Mouse (Mus musculus): Measurements from ENCODE around the gene Map3k6. TPM values are rescaled to one million over a fixed set of nuclear protein-coding genes. Genes with fewer than 3 reads are reported as not detected.

The Map3k6 gene
- 3.1 and 3.4 TPM in 2 replicates for polyA plus RNA-seq (2014; fragmentation: Nextera tagmentation; extraction: Ambion mirVana)

DNA sequence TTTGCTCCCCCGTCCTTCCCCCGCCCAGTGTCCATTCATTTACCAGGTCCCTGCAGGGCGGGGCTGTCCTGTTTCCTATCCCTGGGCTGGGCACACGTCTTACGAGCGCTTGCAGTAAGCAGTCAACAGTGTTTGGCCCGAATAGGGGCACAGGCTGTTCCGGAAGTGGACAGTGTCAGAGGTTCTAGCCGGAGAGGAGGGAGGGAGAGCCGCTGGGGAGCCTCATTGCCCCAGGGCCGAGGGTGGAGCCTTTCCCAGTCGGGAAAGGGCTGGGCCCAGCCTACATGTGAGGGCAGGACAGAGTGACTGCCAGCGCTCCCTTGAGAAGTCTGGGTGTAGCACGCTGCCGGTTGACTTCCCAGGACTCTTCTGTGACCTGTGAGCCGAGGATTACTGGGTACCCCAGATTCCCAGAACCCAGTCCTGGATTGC, at the start of gene Map3k6:
Map3k6 (plus strand) TSS at position 329 of the 432 bp plus-strand sequence.
- peak within 1 kb of the TSS; percentile 63; the same call in 1 of the 2 replicates for H3K27ac ChIP-seq (ENCODE audit: low read length)
- no peaks in the 10 kb centered on the region for H3K27me3 ChIP-seq (ENCODE audit: control insufficient read depth, insufficient read depth, low read length)
- H3K36me3 ChIP-seq (ENCODE audit: control insufficient read depth, insufficient read depth, low read length), result no peaks in the 10 kb centered on the region
- WGBS, result 5% methylated on average over 16 of the region's 16 CpGs
- H3K9me3 ChIP-seq (ENCODE audit: control insufficient read depth, low read depth, low read length), result no peaks in the 10 kb centered on the region
- peak within 1 kb of the TSS; percentile 64 for H3K4me3 ChIP-seq (ENCODE audit: low read depth, low read length)
- peaks cover 13% of the 10 kb centered on the region; the same call in 1 of the 2 replicates for H3K4me1 ChIP-seq (ENCODE audit: control insufficient read depth, insufficient read depth, low read length)
- ATAC-seq (ENCODE audit: insufficient number of reproducible peaks, insufficient read depth, low FRiP score, low read depth), result peak; percentile 56; the same call in 1 of the 2 replicates
- peak within 1 kb of the TSS; percentile 50 for H3K9ac ChIP-seq (replicated peaks; ENCODE audit: low read depth, low read length)
- H3K4me2 ChIP-seq (replicated peaks; ENCODE audit: low read depth, low read length), result peak within 1 kb of the TSS; percentile 94

DNA sequence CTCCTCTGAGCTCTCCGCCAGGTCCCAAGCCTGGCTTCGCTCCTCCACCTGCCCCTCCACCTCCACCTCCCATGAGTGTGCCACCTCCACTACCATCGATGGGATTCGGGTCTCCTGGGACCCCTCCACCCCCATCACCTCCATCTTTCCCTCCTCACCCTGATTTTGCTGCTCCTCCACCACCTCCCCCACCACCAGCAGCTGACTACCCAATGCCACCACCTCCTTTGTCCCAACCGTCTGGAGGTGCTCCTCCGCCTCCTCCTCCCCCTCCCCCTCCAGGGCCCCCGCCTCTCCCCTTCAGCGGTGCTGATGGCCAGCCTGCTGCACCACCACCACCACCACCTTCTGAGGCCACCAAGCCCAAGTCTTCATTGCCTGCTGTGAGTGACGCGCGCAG, 46.1 kb upstream of the Map3k6 start:
- no peak overlapping the region for H3K27ac ChIP-seq (ENCODE audit: low read length)
- no peak overlapping the region for H3K4me2 ChIP-seq (replicated peaks; ENCODE audit: low read depth, low read length)
- H3K4me1 ChIP-seq (ENCODE audit: control insufficient read depth, insufficient read depth, low read length), result peaks cover 30% of the 10 kb centered on the region
- no peak for ATAC-seq (ENCODE audit: insufficient number of reproducible peaks, insufficient read depth, low FRiP score, low read depth)
- H3K4me3 ChIP-seq (ENCODE audit: low read depth, low read length), result no peak overlapping the region
- H3K27me3 ChIP-seq (ENCODE audit: control insufficient read depth, insufficient read depth, low read length), result no peaks in the 10 kb centered on the region
- H3K36me3 ChIP-seq (ENCODE audit: control insufficient read depth, insufficient read depth, low read length), result peaks cover 67% of the 10 kb centered on the region
- H3K9me3 ChIP-seq (ENCODE audit: control insufficient read depth, low read depth, low read length), result no peaks in the 10 kb centered on the region
- WGBS, result 78% methylated on average over 11 of the region's 11 CpGs
- no peak overlapping the region for H3K9ac ChIP-seq (replicated peaks; ENCODE audit: low read depth, low read length)

DNA sequence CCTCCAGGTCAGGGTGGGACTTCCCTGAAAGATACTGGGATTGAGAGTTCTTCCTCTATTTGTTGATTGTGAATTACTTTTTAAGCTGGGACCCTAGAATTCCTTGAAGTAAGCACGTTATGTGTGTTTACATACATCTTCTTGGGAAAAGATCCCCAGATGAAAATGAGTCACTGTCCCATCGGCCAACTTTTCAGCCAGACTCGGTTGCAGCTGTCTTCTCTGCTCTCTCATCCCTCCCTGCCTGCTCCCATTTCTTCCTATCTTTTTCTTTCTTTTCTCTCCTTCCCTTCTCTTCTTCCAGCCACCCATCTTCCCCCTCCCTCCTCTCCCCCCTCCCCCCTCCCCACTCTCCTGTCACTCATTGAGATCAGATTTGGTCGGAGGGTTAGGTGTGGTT, 45.6 kb upstream of the Map3k6 start:
- Histone ChIP-seq H3K36me3 (ENCODE audit: control insufficient read depth, insufficient read depth, low read length) (peaks cover 62% of the 10 kb centered on the region), H3K9ac (replicated peaks; ENCODE audit: low read depth, low read length) (no peak overlapping the region), H3K4me2 (replicated peaks; ENCODE audit: low read depth, low read length) (no peak overlapping the region), H3K27ac (ENCODE audit: low read length) (no peak overlapping the region), H3K27me3 (ENCODE audit: control insufficient read depth, insufficient read depth, low read length) (no peaks in the 10 kb centered on the region), H3K4me1 (ENCODE audit: control insufficient read depth, insufficient read depth, low read length) (peaks cover 35% of the 10 kb centered on the region), H3K9me3 (ENCODE audit: control insufficient read depth, low read depth, low read length) (no peaks in the 10 kb centered on the region), H3K4me3 (ENCODE audit: low read depth, low read length) (no peak overlapping the region)
- WGBS, result 55% methylated on average over 4 of the region's 4 CpGs
- ATAC-seq (ENCODE audit: insufficient number of reproducible peaks, insufficient read depth, low FRiP score, low read depth), result no peak

DNA sequence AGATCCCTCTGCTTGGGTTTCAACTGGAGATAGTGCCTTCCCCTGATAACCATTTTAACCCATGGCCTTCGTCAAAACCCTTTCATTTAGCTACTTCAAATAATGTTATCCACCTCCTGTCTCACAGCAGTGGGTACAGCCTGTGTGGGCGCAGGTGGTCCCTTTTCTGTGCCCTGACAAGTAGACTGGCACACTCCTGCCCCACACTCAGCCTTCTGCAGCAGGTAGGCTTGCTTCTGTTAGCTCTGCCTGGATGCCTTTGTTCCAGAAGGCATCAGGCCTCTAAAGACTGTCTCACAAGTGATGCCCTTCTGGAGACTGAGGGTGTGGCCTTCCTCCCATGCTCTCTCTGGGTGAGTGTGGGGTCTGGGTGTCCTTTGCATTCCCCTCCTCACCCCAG, 44.5 kb upstream of the Map3k6 start:
- Histone ChIP-seq H3K9ac (replicated peaks; ENCODE audit: low read depth, low read length) (no peak overlapping the region), H3K4me2 (replicated peaks; ENCODE audit: low read depth, low read length) (no peak overlapping the region), H3K27me3 (ENCODE audit: control insufficient read depth, insufficient read depth, low read length) (no peaks in the 10 kb centered on the region), H3K9me3 (ENCODE audit: control insufficient read depth, low read depth, low read length) (no peaks in the 10 kb centered on the region), H3K27ac (ENCODE audit: low read length) (no peak overlapping the region), H3K4me1 (ENCODE audit: control insufficient read depth, insufficient read depth, low read length) (peaks cover 47% of the 10 kb centered on the region), H3K4me3 (ENCODE audit: low read depth, low read length) (no peak overlapping the region), H3K36me3 (ENCODE audit: control insufficient read depth, insufficient read depth, low read length) (peaks cover 52% of the 10 kb centered on the region)
- 92% methylated on average over 2 of the region's 2 CpGs for WGBS
- no peak for ATAC-seq (ENCODE audit: insufficient number of reproducible peaks, insufficient read depth, low FRiP score, low read depth)

DNA sequence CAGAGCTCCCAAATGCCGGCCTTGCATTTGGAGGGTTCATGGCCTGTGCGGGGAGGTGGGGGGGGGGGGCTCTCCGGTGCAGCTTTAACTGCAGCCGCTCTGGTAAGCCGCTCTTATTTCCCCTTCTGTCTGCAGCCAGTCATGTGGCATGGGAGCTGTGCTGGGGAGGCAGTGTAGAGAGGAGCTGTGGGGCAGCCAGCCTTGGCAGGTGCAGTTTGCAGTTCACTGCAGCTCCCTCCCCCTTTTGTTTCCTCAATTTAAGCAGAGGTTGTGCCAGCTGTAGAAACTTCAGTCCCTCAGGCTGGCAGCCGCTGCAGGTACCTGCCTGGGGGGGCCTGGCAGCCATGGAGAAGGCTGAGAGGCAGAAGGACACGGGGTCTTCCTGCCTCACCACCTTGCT, 43.8 kb upstream of the Map3k6 start:
- Histone ChIP-seq H3K4me1 (ENCODE audit: control insufficient read depth, insufficient read depth, low read length) (peaks cover 50% of the 10 kb centered on the region), H3K4me2 (replicated peaks; ENCODE audit: low read depth, low read length) (no peak overlapping the region), H3K36me3 (ENCODE audit: control insufficient read depth, insufficient read depth, low read length) (peaks cover 45% of the 10 kb centered on the region), H3K27ac (ENCODE audit: low read length) (peak overlapping the region; percentile 34; the same call in 1 of the 2 replicates), H3K9me3 (ENCODE audit: control insufficient read depth, low read depth, low read length) (no peaks in the 10 kb centered on the region), H3K4me3 (ENCODE audit: low read depth, low read length) (no peak overlapping the region), H3K27me3 (ENCODE audit: control insufficient read depth, insufficient read depth, low read length) (no peaks in the 10 kb centered on the region), H3K9ac (replicated peaks; ENCODE audit: low read depth, low read length) (no peak overlapping the region)
- 46% methylated on average over 7 of the region's 7 CpGs for WGBS
- ATAC-seq (ENCODE audit: insufficient number of reproducible peaks, insufficient read depth, low FRiP score, low read depth), result no peak

DNA sequence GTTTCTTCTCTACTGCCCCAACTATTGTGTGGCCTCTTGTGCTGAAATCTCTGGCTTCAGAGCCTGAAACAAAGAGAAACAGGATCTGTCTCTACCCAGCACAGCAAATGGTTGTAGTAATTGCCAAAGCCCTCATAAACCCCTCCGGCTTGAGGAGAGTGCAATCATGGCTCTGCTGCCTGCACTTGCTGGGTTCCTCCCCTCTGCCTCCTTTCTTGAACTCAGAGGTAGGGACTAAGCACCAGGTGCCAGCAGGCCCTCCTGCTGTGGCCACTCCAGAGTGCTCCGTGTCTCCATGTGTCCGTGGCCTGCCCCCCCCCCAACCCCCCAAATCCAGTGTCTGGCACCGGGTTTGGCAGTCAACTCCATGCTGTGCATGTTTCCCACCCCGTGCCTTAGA, 43.3 kb upstream of the Map3k6 start:
- H3K4me3 ChIP-seq (ENCODE audit: low read depth, low read length), result no peak overlapping the region
- H3K4me2 ChIP-seq (replicated peaks; ENCODE audit: low read depth, low read length), result no peak overlapping the region
- H3K27ac ChIP-seq (ENCODE audit: low read length), result peak overlapping the region; percentile 77
- H3K36me3 ChIP-seq (ENCODE audit: control insufficient read depth, insufficient read depth, low read length), result peaks cover 40% of the 10 kb centered on the region
- no peak for ATAC-seq (ENCODE audit: insufficient number of reproducible peaks, insufficient read depth, low FRiP score, low read depth)
- H3K4me1 ChIP-seq (ENCODE audit: control insufficient read depth, insufficient read depth, low read length), result peaks cover 50% of the 10 kb centered on the region
- H3K9me3 ChIP-seq (ENCODE audit: control insufficient read depth, low read depth, low read length), result no peaks in the 10 kb centered on the region
- 19% methylated on average over 5 of the region's 5 CpGs for WGBS
- H3K27me3 ChIP-seq (ENCODE audit: control insufficient read depth, insufficient read depth, low read length), result no peaks in the 10 kb centered on the region
- no peak overlapping the region; the same call in 1 of the 2 replicates for H3K9ac ChIP-seq (replicated peaks; ENCODE audit: low read depth, low read length)

DNA sequence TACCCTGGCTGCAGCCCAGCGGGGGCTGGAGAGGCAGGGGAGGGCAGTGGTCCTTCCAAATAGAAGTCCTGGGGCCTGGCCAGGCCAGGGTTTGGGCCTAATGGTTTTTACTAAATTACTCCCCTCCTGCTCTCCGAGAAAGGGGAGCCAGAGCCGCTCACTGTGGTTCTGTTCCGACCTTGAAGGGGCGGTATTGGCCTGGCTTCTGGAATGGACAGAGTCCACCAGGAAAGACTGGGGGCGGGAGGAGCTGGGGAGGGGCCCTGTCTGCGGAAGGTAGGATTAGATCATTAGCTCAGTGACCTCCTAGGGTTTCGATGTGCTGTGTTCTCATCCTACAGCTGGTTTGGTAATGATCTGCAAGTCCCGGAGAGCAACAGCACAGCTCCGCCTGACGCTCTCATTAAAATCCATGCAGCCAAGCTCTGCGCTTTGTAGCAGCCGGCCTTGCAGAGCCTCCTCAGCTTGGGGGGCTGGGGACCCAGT, 42.8 kb upstream of the Map3k6 start:
- H3K9ac ChIP-seq (replicated peaks; ENCODE audit: low read depth, low read length), result no peak overlapping the region; the same call in 1 of the 2 replicates
- 26% methylated on average over 13 of the region's 13 CpGs for WGBS

DNA sequence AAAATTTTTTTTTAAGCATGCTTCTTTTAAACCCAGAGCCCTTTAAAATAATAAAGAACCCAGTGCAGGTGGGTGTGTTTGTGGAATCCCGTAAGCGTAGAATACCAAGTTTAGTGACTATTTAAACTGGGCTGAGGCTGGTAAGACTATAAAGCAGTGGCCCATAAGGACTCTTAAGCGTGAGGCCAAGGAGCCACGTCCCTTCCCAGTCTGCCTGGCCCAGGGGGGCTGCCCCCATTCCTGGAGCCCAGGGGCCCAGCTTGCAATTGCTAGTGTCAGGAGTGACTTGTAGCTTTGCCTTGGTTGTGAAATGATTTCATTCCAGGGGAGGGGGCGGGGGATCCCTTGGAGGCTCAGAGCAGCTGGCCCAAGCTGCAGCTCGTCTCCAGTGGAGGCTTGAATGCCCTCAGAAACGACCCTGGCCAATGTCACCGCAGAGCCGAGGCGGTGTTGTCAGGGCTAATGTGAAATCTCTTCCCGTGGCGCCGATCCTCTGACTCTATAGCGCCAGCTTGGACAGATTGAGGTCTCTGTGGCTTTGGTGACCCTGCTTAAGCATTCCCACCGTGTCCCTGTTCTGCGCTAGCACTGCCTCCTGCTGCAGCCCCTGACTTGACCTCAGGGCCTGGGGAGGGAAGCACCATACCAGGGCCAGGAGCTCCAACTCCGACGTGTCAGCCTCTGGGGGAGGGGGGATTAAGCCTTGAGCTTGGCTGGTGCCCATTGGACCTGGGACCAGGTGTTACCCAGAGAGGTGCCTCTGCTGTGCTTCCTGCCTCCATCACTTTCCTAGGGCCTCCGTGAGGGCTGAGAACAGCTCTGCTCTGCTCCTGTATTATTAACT, 42.1 kb upstream of the Map3k6 start:
- Histone ChIP-seq H3K27ac (ENCODE audit: low read length) (peak overlapping the region; percentile 77), H3K9me3 (ENCODE audit: control insufficient read depth, low read depth, low read length) (no peaks in the 10 kb centered on the region), H3K4me1 (ENCODE audit: control insufficient read depth, insufficient read depth, low read length) (peaks cover 50% of the 10 kb centered on the region), H3K27me3 (ENCODE audit: control insufficient read depth, insufficient read depth, low read length) (no peaks in the 10 kb centered on the region), H3K9ac (replicated peaks; ENCODE audit: low read depth, low read length) (no peak overlapping the region), H3K4me3 (ENCODE audit: low read depth, low read length) (no peak overlapping the region), H3K4me2 (replicated peaks; ENCODE audit: low read depth, low read length) (no peak overlapping the region), H3K36me3 (ENCODE audit: control insufficient read depth, insufficient read depth, low read length) (peaks cover 28% of the 10 kb centered on the region)
- WGBS, result 19% methylated on average over 19 of the region's 19 CpGs
- peak; percentile 14; the same call in 1 of the 2 replicates for ATAC-seq (ENCODE audit: insufficient number of reproducible peaks, insufficient read depth, low FRiP score, low read depth)

More for the DNA sequence above, 42.8 kb upstream of the Map3k6 start:
- Histone ChIP-seq H3K4me2 (replicated peaks; ENCODE audit: low read depth, low read length) (no peak overlapping the region), H3K4me1 (ENCODE audit: control insufficient read depth, insufficient read depth, low read length) (peaks cover 50% of the 10 kb centered on the region), H3K4me3 (ENCODE audit: low read depth, low read length) (no peak overlapping the region), H3K36me3 (ENCODE audit: control insufficient read depth, insufficient read depth, low read length) (peaks cover 36% of the 10 kb centered on the region), H3K27me3 (ENCODE audit: control insufficient read depth, insufficient read depth, low read length) (no peaks in the 10 kb centered on the region), H3K9me3 (ENCODE audit: control insufficient read depth, low read depth, low read length) (no peaks in the 10 kb centered on the region), H3K27ac (ENCODE audit: low read length) (peak overlapping the region; percentile 77)
- ATAC-seq (ENCODE audit: insufficient number of reproducible peaks, insufficient read depth, low FRiP score, low read depth), result 0 out of 2 replicates have a peak, but pooled peaks have one; percentile 2
